Mouse (Mus musculus): ENCODE measurements around the gene Col4a1. TPM values are rescaled to one million over a fixed set of nuclear protein-coding genes. Genes with fewer than 3 reads are reported as not detected.
A peak's percentile ranks its signal among the peaks of the same experiment; 100 is the strongest.

Gene Col4a1
- polyA plus RNA-seq, 1 experiment from 2014 or later: 130 TPM

- WGBS: 2% methylated on average over 34 of the region's 34 CpGs
- peaks cover 15% of the 10 kb centered on the region for H3K4me1 ChIP-seq (replicated peaks; ENCODE audit: control insufficient read depth, insufficient read depth, low read length)
- peak overlapping the region; percentile 25; the same call in 1 of the 2 replicates for H3K27ac ChIP-seq (ENCODE audit: low read depth, low read length)
- no peaks in the 10 kb centered on the region for H3K9me3 ChIP-seq (ENCODE audit: control insufficient read depth, low read length)
- peak overlapping the region; percentile 62 for H3K4me3 ChIP-seq (ENCODE audit: low read depth, low read length)
- H3K27me3 ChIP-seq (ENCODE audit: control insufficient read depth, insufficient read depth, low read length): peaks cover 34% of the 10 kb centered on the region
- no peaks in the 10 kb centered on the region for H3K36me3 ChIP-seq (ENCODE audit: control insufficient read depth, insufficient read depth, low read length)
- peak; percentile 25; the same call in 1 of the 2 replicates for ATAC-seq (replicated peaks; ENCODE audit: low FRiP score)
- H3K4me2 ChIP-seq (ENCODE audit: low read depth, low read length, severe bottlenecking): peak overlapping the region; percentile 96
- peak overlapping the region; percentile 73 for H3K9ac ChIP-seq (ENCODE audit: low read length)
- DNase-seq (ENCODE audit: low spot score): no peak
Observed at GRCm38 (mm10) chr8:11311681-11312348, 811 bp downstream of the Col4a1 start.

- ATAC-seq (replicated peaks; ENCODE audit: low FRiP score) (no peak), DNase-seq (ENCODE audit: low spot score) (no peak)
- Histone ChIP-seq H3K27me3 (ENCODE audit: control insufficient read depth, insufficient read depth, low read length) (peaks cover 32% of the 10 kb centered on the region), H3K9ac (ENCODE audit: low read length) (no peak overlapping the region), H3K9me3 (ENCODE audit: control insufficient read depth, low read length) (no peaks in the 10 kb centered on the region), H3K4me2 (ENCODE audit: low read depth, low read length, severe bottlenecking) (peak overlapping the region; percentile 12; the same call in 1 of the 2 replicates), H3K4me1 (replicated peaks; ENCODE audit: control insufficient read depth, insufficient read depth, low read length) (peaks cover 15% of the 10 kb centered on the region), H3K36me3 (ENCODE audit: control insufficient read depth, insufficient read depth, low read length) (no peaks in the 10 kb centered on the region), H3K27ac (ENCODE audit: low read depth, low read length) (no peak overlapping the region), H3K4me3 (ENCODE audit: low read depth, low read length) (no peak overlapping the region)
- 69% methylated on average over 2 of the region's 2 CpGs for WGBS
Observed at GRCm38 (mm10) chr8:11310049-11310448, 2.6 kb downstream of the Col4a1 start.

- no peaks in the 10 kb centered on the region for H3K36me3 ChIP-seq (ENCODE audit: control insufficient read depth, insufficient read depth, low read length)
- ATAC-seq (replicated peaks; ENCODE audit: low FRiP score): no peak
- no peaks in the 10 kb centered on the region for H3K9me3 ChIP-seq (ENCODE audit: control insufficient read depth, low read length)
- no peak overlapping the region for H3K9ac ChIP-seq (ENCODE audit: low read length)
- H3K4me2 ChIP-seq (ENCODE audit: low read depth, low read length, severe bottlenecking): no peak overlapping the region
- no peak for DNase-seq (ENCODE audit: low spot score)
- H3K4me1 ChIP-seq (replicated peaks; ENCODE audit: control insufficient read depth, insufficient read depth, low read length): peaks cover 15% of the 10 kb centered on the region
- 42% methylated on average over 5 of the region's 5 CpGs for WGBS
- peaks cover 26% of the 10 kb centered on the region for H3K27me3 ChIP-seq (ENCODE audit: control insufficient read depth, insufficient read depth, low read length)
- no peak overlapping the region for H3K27ac ChIP-seq (ENCODE audit: low read depth, low read length)
- no peak overlapping the region for H3K4me3 ChIP-seq (ENCODE audit: low read depth, low read length)
Observed at GRCm38 (mm10) chr8:11309226-11309625, 3.4 kb downstream of the Col4a1 start.

GRCm38 (mm10) chr8:11308570-11308998, 4.0 kb downstream of the Col4a1 start:
- 28% methylated on average over 7 of the region's 7 CpGs for whole genome bisulfite sequencing
- Histone ChIP-seq H3K27ac (ENCODE audit: low read depth, low read length) (no peak overlapping the region), H3K4me2 (ENCODE audit: low read depth, low read length, severe bottlenecking) (no peak overlapping the region), H3K4me3 (ENCODE audit: low read depth, low read length) (no peak overlapping the region), H3K4me1 (replicated peaks; ENCODE audit: control insufficient read depth, insufficient read depth, low read length) (peaks cover 10% of the 10 kb centered on the region), H3K9me3 (ENCODE audit: control insufficient read depth, low read length) (no peaks in the 10 kb centered on the region), H3K9ac (ENCODE audit: low read length) (no peak overlapping the region), H3K36me3 (ENCODE audit: control insufficient read depth, insufficient read depth, low read length) (no peaks in the 10 kb centered on the region), H3K27me3 (ENCODE audit: control insufficient read depth, insufficient read depth, low read length) (peaks cover 22% of the 10 kb centered on the region)
- DNase-seq (ENCODE audit: low spot score) (no peak), ATAC-seq (replicated peaks; ENCODE audit: low FRiP score) (no peak)

GRCm38 (mm10) chr8:11307451-11307850, 5.2 kb downstream of the Col4a1 start:
- Histone ChIP-seq H3K4me1 (replicated peaks; ENCODE audit: control insufficient read depth, insufficient read depth, low read length) (peaks cover 7% of the 10 kb centered on the region), H3K4me3 (ENCODE audit: low read depth, low read length) (no peak overlapping the region), H3K27ac (ENCODE audit: low read depth, low read length) (no peak overlapping the region), H3K9me3 (ENCODE audit: control insufficient read depth, low read length) (no peaks in the 10 kb centered on the region), H3K36me3 (ENCODE audit: control insufficient read depth, insufficient read depth, low read length) (no peaks in the 10 kb centered on the region), H3K4me2 (ENCODE audit: low read depth, low read length, severe bottlenecking) (no peak overlapping the region), H3K9ac (ENCODE audit: low read length) (no peak overlapping the region), H3K27me3 (ENCODE audit: control insufficient read depth, insufficient read depth, low read length) (peaks cover 18% of the 10 kb centered on the region)
- no peak for ATAC-seq (replicated peaks; ENCODE audit: low FRiP score)
- DNase-seq (ENCODE audit: low spot score): no peak
- WGBS: 83% methylated on average over 7 of the region's 7 CpGs

- DNase-seq (ENCODE audit: low spot score) (no peak), ATAC-seq (replicated peaks; ENCODE audit: low FRiP score) (no peak)
- WGBS: 88% methylated on average over 1 of the region's 1 CpGs
- Histone ChIP-seq H3K9me3 (ENCODE audit: control insufficient read depth, low read length) (no peaks in the 10 kb centered on the region), H3K27ac (ENCODE audit: low read depth, low read length) (no peak overlapping the region), H3K9ac (ENCODE audit: low read length) (no peak overlapping the region), H3K4me1 (replicated peaks; ENCODE audit: control insufficient read depth, insufficient read depth, low read length) (no peaks in the 10 kb centered on the region; the same call in 1 of the 2 replicates), H3K27me3 (ENCODE audit: control insufficient read depth, insufficient read depth, low read length) (peaks cover 6% of the 10 kb centered on the region; the same call in 1 of the 2 replicates), H3K4me2 (ENCODE audit: low read depth, low read length, severe bottlenecking) (no peak overlapping the region), H3K4me3 (ENCODE audit: low read depth, low read length) (no peak overlapping the region), H3K36me3 (ENCODE audit: control insufficient read depth, insufficient read depth, low read length) (no peaks in the 10 kb centered on the region)
Observed at GRCm38 (mm10) chr8:11305539-11305938, 7.1 kb downstream of the Col4a1 start.

- WGBS: 91% methylated on average over 6 of the region's 6 CpGs
- Histone ChIP-seq H3K9me3 (ENCODE audit: control insufficient read depth, low read length) (no peaks in the 10 kb centered on the region), H3K9ac (ENCODE audit: low read length) (no peak overlapping the region), H3K27ac (ENCODE audit: low read depth, low read length) (no peak overlapping the region), H3K4me2 (ENCODE audit: low read depth, low read length, severe bottlenecking) (no peak overlapping the region), H3K4me3 (ENCODE audit: low read depth, low read length) (no peak overlapping the region), H3K36me3 (ENCODE audit: control insufficient read depth, insufficient read depth, low read length) (no peaks in the 10 kb centered on the region), H3K4me1 (replicated peaks; ENCODE audit: control insufficient read depth, insufficient read depth, low read length) (no peaks in the 10 kb centered on the region; the same call in 1 of the 2 replicates), H3K27me3 (ENCODE audit: control insufficient read depth, insufficient read depth, low read length) (no peaks in the 10 kb centered on the region)
- ATAC-seq (replicated peaks; ENCODE audit: low FRiP score) (no peak), DNase-seq (ENCODE audit: low spot score) (no peak)
Observed at GRCm38 (mm10) chr8:11304027-11304601, 8.5 kb downstream of the Col4a1 start.

GRCm38 (mm10) chr8:11300436-11300835, 12.2 kb downstream of the Col4a1 start:
- Histone ChIP-seq H3K36me3 (ENCODE audit: control insufficient read depth, insufficient read depth, low read length) (no peaks in the 10 kb centered on the region), H3K27me3 (ENCODE audit: control insufficient read depth, insufficient read depth, low read length) (no peaks in the 10 kb centered on the region), H3K4me2 (ENCODE audit: low read depth, low read length, severe bottlenecking) (no peak overlapping the region), H3K4me3 (ENCODE audit: low read depth, low read length) (no peak overlapping the region), H3K27ac (ENCODE audit: low read depth, low read length) (no peak overlapping the region), H3K9ac (ENCODE audit: low read length) (no peak overlapping the region), H3K4me1 (replicated peaks; ENCODE audit: control insufficient read depth, insufficient read depth, low read length) (no peaks in the 10 kb centered on the region), H3K9me3 (ENCODE audit: control insufficient read depth, low read length) (no peaks in the 10 kb centered on the region)
- no peak for ATAC-seq (replicated peaks; ENCODE audit: low FRiP score)
- 86% methylated on average over 8 of the region's 8 CpGs for WGBS
- DNase-seq (ENCODE audit: low spot score): no peak

- no peak for DNase-seq (ENCODE audit: low spot score)
- Histone ChIP-seq H3K27me3 (ENCODE audit: control insufficient read depth, insufficient read depth, low read length) (no peaks in the 10 kb centered on the region), H3K36me3 (ENCODE audit: control insufficient read depth, insufficient read depth, low read length) (no peaks in the 10 kb centered on the region), H3K9ac (ENCODE audit: low read length) (no peak overlapping the region), H3K4me2 (ENCODE audit: low read depth, low read length, severe bottlenecking) (no peak overlapping the region), H3K4me1 (replicated peaks; ENCODE audit: control insufficient read depth, insufficient read depth, low read length) (no peaks in the 10 kb centered on the region), H3K27ac (ENCODE audit: low read depth, low read length) (no peak overlapping the region), H3K9me3 (ENCODE audit: control insufficient read depth, low read length) (no peaks in the 10 kb centered on the region), H3K4me3 (ENCODE audit: low read depth, low read length) (no peak overlapping the region)
- no peak for ATAC-seq (replicated peaks; ENCODE audit: low FRiP score)
- 91% methylated on average over 3 of the region's 3 CpGs for WGBS
Observed at GRCm38 (mm10) chr8:11299317-11299602, 13.4 kb downstream of the Col4a1 start.
